Mouse (Mus musculus): ENCODE measurements around the gene Haspin. TPM values are rescaled to one million over a fixed set of nuclear protein-coding genes. Genes with fewer than 3 reads are reported as not detected.

The Haspin gene
- polyA plus RNA-seq, 1 experiment from 2014 or later = 16.0 TPM

- no peak overlapping the region for H3K4me2 ChIP-seq (ENCODE audit: low read depth)
- H3K4me1 ChIP-seq (ENCODE audit: control insufficient read depth, insufficient read depth, low read length) = peaks cover 6% of the 10 kb centered on the region
- WGBS = 66% methylated on average over 5 of the region's 5 CpGs
- no peak overlapping the region for H3K27ac ChIP-seq (ENCODE audit: low read depth, low read length)
- no peak for ATAC-seq (ENCODE audit: insufficient read depth, low FRiP score, low TSS enrichment)
- H3K27me3 ChIP-seq (ENCODE audit: control insufficient read depth, insufficient read depth, low read length) = no peaks in the 10 kb centered on the region
- no peak overlapping the region for H3K4me3 ChIP-seq (ENCODE audit: low read depth, low read length)
- no peak for DNase-seq (ENCODE audit: low spot score)
- no peaks in the 10 kb centered on the region for H3K9me3 ChIP-seq (ENCODE audit: control insufficient read depth, low read length)
- no peak overlapping the region for H3K9ac ChIP-seq (ENCODE audit: low read length)
- H3K36me3 ChIP-seq (ENCODE audit: control insufficient read depth, insufficient read depth, low read length) = no peaks in the 10 kb centered on the region
These were observed 34.1 kb upstream of the Haspin start for GRCm38 (mm10) chr11:73172186-73172585.

- Histone ChIP-seq H3K4me1 (ENCODE audit: control insufficient read depth, insufficient read depth, low read length) (no peaks in the 10 kb centered on the region), H3K36me3 (ENCODE audit: control insufficient read depth, insufficient read depth, low read length) (no peaks in the 10 kb centered on the region), H3K27ac (ENCODE audit: low read depth, low read length) (no peak overlapping the region), H3K4me2 (ENCODE audit: low read depth) (no peak overlapping the region), H3K9me3 (ENCODE audit: control insufficient read depth, low read length) (no peaks in the 10 kb centered on the region), H3K27me3 (ENCODE audit: control insufficient read depth, insufficient read depth, low read length) (no peaks in the 10 kb centered on the region), H3K4me3 (ENCODE audit: low read depth, low read length) (no peak overlapping the region), H3K9ac (ENCODE audit: low read length) (no peak overlapping the region)
- ATAC-seq (ENCODE audit: insufficient read depth, low FRiP score, low TSS enrichment) = peak; percentile 27; the same call in 1 of the 2 replicates
- WGBS = 46% methylated on average over 4 of the region's 4 CpGs
- peak; percentile 61 for DNase-seq (ENCODE audit: low spot score)
These were observed 31.1 kb upstream of the Haspin start for GRCm38 (mm10) chr11:73169231-73169630.

- no peaks in the 10 kb centered on the region for H3K27me3 ChIP-seq (ENCODE audit: control insufficient read depth, insufficient read depth, low read length)
- H3K4me1 ChIP-seq (ENCODE audit: control insufficient read depth, insufficient read depth, low read length) = no peaks in the 10 kb centered on the region
- H3K4me2 ChIP-seq (ENCODE audit: low read depth) = no peak overlapping the region
- no peak for ATAC-seq (ENCODE audit: insufficient read depth, low FRiP score, low TSS enrichment)
- no peaks in the 10 kb centered on the region for H3K36me3 ChIP-seq (ENCODE audit: control insufficient read depth, insufficient read depth, low read length)
- H3K9me3 ChIP-seq (ENCODE audit: control insufficient read depth, low read length) = no peaks in the 10 kb centered on the region
- no peak overlapping the region for H3K27ac ChIP-seq (ENCODE audit: low read depth, low read length)
- 76% methylated on average over 6 of the region's 6 CpGs for WGBS
- DNase-seq (ENCODE audit: low spot score) = no peak
- H3K9ac ChIP-seq (ENCODE audit: low read length) = no peak overlapping the region
- no peak overlapping the region for H3K4me3 ChIP-seq (ENCODE audit: low read depth, low read length)
These were observed 30.5 kb upstream of the Haspin start for GRCm38 (mm10) chr11:73168576-73168975.

DNA sequence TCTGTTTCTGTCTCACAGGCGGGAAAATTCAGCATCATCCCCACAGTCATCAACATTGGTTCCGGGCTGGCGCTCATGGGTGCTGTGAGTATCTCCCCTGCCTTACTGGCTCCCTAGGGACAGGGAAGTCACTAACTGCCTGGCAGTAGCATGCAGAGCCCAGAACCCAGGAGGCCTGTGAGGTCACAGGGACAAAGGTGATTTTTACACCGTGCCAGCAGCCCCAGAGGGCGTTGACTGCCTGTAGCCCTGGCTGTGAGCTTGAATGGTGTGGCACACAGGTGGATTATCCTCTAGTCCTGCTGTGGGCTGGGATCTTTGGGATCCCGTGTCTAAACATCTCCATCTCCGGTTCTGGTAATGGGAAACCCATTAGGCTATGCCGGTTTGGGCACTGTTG, 30.0 kb upstream of the Haspin start:
- WGBS = 85% methylated on average over 8 of the region's 8 CpGs
- no peak for ATAC-seq (ENCODE audit: insufficient read depth, low FRiP score, low TSS enrichment)

GRCm38 (mm10) chr11:73162284-73162683, 24.2 kb upstream of the Haspin start:
- Histone ChIP-seq H3K4me1 (ENCODE audit: control insufficient read depth, insufficient read depth, low read length) (peaks cover 3% of the 10 kb centered on the region; the same call in 1 of the 2 replicates), H3K4me3 (ENCODE audit: low read depth, low read length) (no peak overlapping the region), H3K27me3 (ENCODE audit: control insufficient read depth, insufficient read depth, low read length) (peaks cover 10% of the 10 kb centered on the region), H3K9ac (ENCODE audit: low read length) (no peak overlapping the region), H3K4me2 (ENCODE audit: low read depth) (no peak overlapping the region), H3K36me3 (ENCODE audit: control insufficient read depth, insufficient read depth, low read length) (no peaks in the 10 kb centered on the region), H3K9me3 (ENCODE audit: control insufficient read depth, low read length) (no peaks in the 10 kb centered on the region), H3K27ac (ENCODE audit: low read depth, low read length) (no peak overlapping the region)
- DNase-seq (ENCODE audit: low spot score) = no peak
- ATAC-seq (ENCODE audit: insufficient read depth, low FRiP score, low TSS enrichment) = no peak
- WGBS = 71% methylated on average over 5 of the region's 5 CpGs

More for the DNA sequence above, 30.0 kb upstream of the Haspin start:
- Histone ChIP-seq H3K9ac (ENCODE audit: low read length) (no peak overlapping the region), H3K4me2 (ENCODE audit: low read depth) (no peak overlapping the region), H3K27me3 (ENCODE audit: control insufficient read depth, insufficient read depth, low read length) (no peaks in the 10 kb centered on the region), H3K9me3 (ENCODE audit: control insufficient read depth, low read length) (no peaks in the 10 kb centered on the region), H3K36me3 (ENCODE audit: control insufficient read depth, insufficient read depth, low read length) (no peaks in the 10 kb centered on the region), H3K4me3 (ENCODE audit: low read depth, low read length) (no peak overlapping the region), H3K27ac (ENCODE audit: low read depth, low read length) (no peak overlapping the region), H3K4me1 (ENCODE audit: control insufficient read depth, insufficient read depth, low read length) (no peaks in the 10 kb centered on the region)
- DNase-seq (ENCODE audit: low spot score) = no peak

GRCm38 (mm10) chr11:73161616-73162015, 23.5 kb upstream of the Haspin start:
- Histone ChIP-seq H3K9me3 (ENCODE audit: control insufficient read depth, low read length) (no peaks in the 10 kb centered on the region), H3K27me3 (ENCODE audit: control insufficient read depth, insufficient read depth, low read length) (peaks cover 10% of the 10 kb centered on the region), H3K36me3 (ENCODE audit: control insufficient read depth, insufficient read depth, low read length) (no peaks in the 10 kb centered on the region), H3K27ac (ENCODE audit: low read depth, low read length) (no peak overlapping the region), H3K4me1 (ENCODE audit: control insufficient read depth, insufficient read depth, low read length) (peaks cover 3% of the 10 kb centered on the region; the same call in 1 of the 2 replicates), H3K4me2 (ENCODE audit: low read depth) (no peak overlapping the region), H3K9ac (ENCODE audit: low read length) (no peak overlapping the region), H3K4me3 (ENCODE audit: low read depth, low read length) (no peak overlapping the region)
- WGBS = 92% methylated on average over 4 of the region's 4 CpGs
- ATAC-seq (ENCODE audit: insufficient read depth, low FRiP score, low TSS enrichment) = no peak
- no peak for DNase-seq (ENCODE audit: low spot score)

DNA sequence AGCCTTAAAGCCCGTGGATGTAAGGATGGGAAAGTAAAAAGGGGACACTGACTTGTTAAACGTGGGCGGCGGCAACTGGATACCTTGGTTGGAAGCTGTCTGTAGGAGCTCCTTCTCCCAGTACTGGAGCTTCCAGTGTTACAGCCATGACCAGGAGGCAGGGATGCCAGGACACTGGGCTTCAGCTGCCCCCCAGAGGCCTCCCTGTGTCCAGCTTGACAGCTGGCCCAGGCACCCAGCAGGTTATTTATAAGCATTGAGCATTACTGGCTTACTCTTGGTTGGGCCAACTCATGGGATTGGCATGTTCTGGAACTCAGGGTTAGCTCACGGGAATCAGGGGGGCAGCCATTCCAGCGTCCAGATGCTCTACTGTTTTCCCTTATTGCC, 22.7 kb upstream of the Haspin start:
- Histone ChIP-seq H3K36me3 (ENCODE audit: control insufficient read depth, insufficient read depth, low read length) (no peaks in the 10 kb centered on the region), H3K9ac (ENCODE audit: low read length) (no peak overlapping the region), H3K4me1 (ENCODE audit: control insufficient read depth, insufficient read depth, low read length) (peaks cover 3% of the 10 kb centered on the region; the same call in 1 of the 2 replicates), H3K27ac (ENCODE audit: low read depth, low read length) (no peak overlapping the region), H3K9me3 (ENCODE audit: control insufficient read depth, low read length) (no peaks in the 10 kb centered on the region), H3K27me3 (ENCODE audit: control insufficient read depth, insufficient read depth, low read length) (peaks cover 10% of the 10 kb centered on the region), H3K4me2 (ENCODE audit: low read depth) (peak overlapping the region; percentile 77), H3K4me3 (ENCODE audit: low read depth, low read length) (peak overlapping the region; percentile 36)
- ATAC-seq (ENCODE audit: insufficient read depth, low FRiP score, low TSS enrichment) (no peak), DNase-seq (ENCODE audit: low spot score) (no peak)
- 24% methylated on average over 6 of the region's 6 CpGs for WGBS

GRCm38 (mm10) chr11:73159957-73160810, 22.1 kb upstream of the Haspin start, which contains the start of gene P2rx5:
Gene P2rx5, plus strand, starts transcription at chr11:73160421.
- Histone ChIP-seq H3K4me3 (ENCODE audit: low read depth, low read length) (peak within 1 kb of the TSS; percentile 36), H3K36me3 (ENCODE audit: control insufficient read depth, insufficient read depth, low read length) (no peaks in the 10 kb centered on the region), H3K27ac (ENCODE audit: low read depth, low read length) (no peak within 1 kb of the TSS), H3K4me1 (ENCODE audit: control insufficient read depth, insufficient read depth, low read length) (peaks cover 3% of the 10 kb centered on the region; the same call in 1 of the 2 replicates), H3K9ac (ENCODE audit: low read length) (peak within 1 kb of the TSS; percentile 47), H3K4me2 (ENCODE audit: low read depth) (peak within 1 kb of the TSS; percentile 77), H3K27me3 (ENCODE audit: control insufficient read depth, insufficient read depth, low read length) (peaks cover 10% of the 10 kb centered on the region), H3K9me3 (ENCODE audit: control insufficient read depth, low read length) (no peaks in the 10 kb centered on the region)
- DNase-seq (ENCODE audit: low spot score) = peak; percentile 55
- peak; percentile 41; the same call in 1 of the 2 replicates for ATAC-seq (ENCODE audit: insufficient read depth, low FRiP score, low TSS enrichment)
- WGBS = 3% methylated on average over 47 of the region's 49 CpGs

DNA sequence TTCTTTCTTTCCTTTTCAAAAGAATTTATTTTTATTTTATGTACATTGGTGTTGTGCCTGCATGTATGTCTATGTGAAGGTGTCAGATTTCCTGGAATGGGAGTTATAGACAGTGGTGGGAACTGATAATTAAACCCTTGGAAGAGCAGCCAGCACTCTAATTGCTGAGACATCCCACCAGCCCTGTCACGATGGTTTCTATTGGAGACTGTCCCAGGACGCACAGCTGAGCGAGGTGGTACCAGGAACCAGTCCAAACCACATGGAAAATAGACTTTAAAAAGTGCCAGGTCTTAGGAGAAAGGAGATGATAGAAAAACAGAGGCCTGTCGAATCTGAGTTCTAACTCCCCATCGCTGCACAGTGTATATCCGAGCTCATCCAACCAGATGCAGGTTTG, 17.0 kb upstream of the Haspin start:
- WGBS = 80% methylated on average over 6 of the region's 6 CpGs
- Histone ChIP-seq H3K9ac (ENCODE audit: low read length) (no peak overlapping the region), H3K4me3 (ENCODE audit: low read depth, low read length) (no peak overlapping the region), H3K27me3 (ENCODE audit: control insufficient read depth, insufficient read depth, low read length) (peaks cover 6% of the 10 kb centered on the region), H3K27ac (ENCODE audit: low read depth, low read length) (no peak overlapping the region), H3K36me3 (ENCODE audit: control insufficient read depth, insufficient read depth, low read length) (no peaks in the 10 kb centered on the region), H3K9me3 (ENCODE audit: control insufficient read depth, low read length) (no peaks in the 10 kb centered on the region), H3K4me1 (ENCODE audit: control insufficient read depth, insufficient read depth, low read length) (no peaks in the 10 kb centered on the region), H3K4me2 (ENCODE audit: low read depth) (no peak overlapping the region)
- ATAC-seq (ENCODE audit: insufficient read depth, low FRiP score, low TSS enrichment) (no peak), DNase-seq (ENCODE audit: low spot score) (no peak)
